Mouse (Mus musculus): ENCODE results near the gene Pga5. TPM values are rescaled to one million over a fixed set of nuclear protein-coding genes. Genes with fewer than 3 reads are reported as not detected.

Gene Pga5
- polyA plus RNA-seq, 1 experiment from 2014 or later: not detected

DNA sequence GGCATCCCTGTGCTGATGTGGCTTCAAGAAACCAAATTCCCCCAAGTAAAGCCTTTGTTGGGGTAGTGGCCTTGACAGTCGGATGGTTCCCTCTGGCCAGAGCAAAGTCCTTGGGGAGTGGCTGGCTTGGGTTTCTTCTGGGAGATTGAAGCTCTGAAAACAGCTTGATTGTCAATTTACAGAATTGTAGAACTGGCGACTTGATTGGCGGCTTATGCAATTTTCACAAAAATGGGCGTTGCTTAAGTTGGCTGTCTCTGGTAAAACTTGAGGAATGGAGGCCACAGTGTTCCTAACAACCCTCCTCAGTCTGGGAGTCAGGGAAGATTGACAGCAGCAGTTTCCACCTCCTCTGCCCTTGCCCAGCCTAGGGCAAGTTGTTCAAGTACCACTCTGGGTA, 14.5 kb upstream of the Pga5 start:
- Histone ChIP-seq H3K9me3 (ENCODE audit: low read depth, low read length) (no peaks in the 10 kb centered on the region), H3K4me3 (ENCODE audit: low read depth, low read length) (no peak overlapping the region), H3K4me1 (ENCODE audit: insufficient read depth) (peaks cover 24% of the 10 kb centered on the region), H3K36me3 (ENCODE audit: insufficient read depth) (no peaks in the 10 kb centered on the region; the same call in 1 of the 2 replicates), H3K27ac (ENCODE audit: low read depth) (no peak overlapping the region), H3K9ac (no peak overlapping the region), H3K4me2 (no peak overlapping the region), H3K27me3 (ENCODE audit: insufficient read depth, low read length) (no peaks in the 10 kb centered on the region)
- 88% methylated on average over 4 of the region's 4 CpGs for WGBS
- DNase-seq (no peak), ATAC-seq (ENCODE audit: insufficient read depth) (no peak)
- TF ChIP-seq CTCF (IDR thresholded peaks at IDR 0.05; ENCODE audit: low read depth): no peak

DNA sequence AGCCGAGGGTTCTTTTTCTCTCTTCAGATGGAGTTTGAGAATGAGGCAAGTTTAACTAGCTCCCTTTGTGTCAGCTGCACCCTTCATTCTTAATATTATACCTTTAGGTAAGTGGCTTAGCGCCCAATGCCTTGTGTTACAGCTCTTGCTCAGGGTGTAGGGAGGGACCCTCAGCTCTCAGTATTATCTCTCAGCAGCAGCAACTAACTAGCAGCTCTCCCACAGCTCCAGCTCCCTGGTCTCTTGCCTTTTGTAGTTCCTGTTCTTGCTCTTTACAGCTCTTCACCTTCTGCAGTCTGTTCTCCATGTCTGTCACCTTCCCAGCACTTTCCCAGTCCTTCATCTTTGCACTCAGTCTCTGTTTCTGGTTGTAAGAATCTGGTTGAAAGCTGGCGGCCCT, 13.8 kb upstream of the Pga5 start:
- Histone ChIP-seq H3K4me2 (no peak overlapping the region), H3K36me3 (ENCODE audit: insufficient read depth) (no peaks in the 10 kb centered on the region; the same call in 1 of the 2 replicates), H3K9me3 (ENCODE audit: low read depth, low read length) (no peaks in the 10 kb centered on the region), H3K4me3 (ENCODE audit: low read depth, low read length) (no peak overlapping the region), H3K4me1 (ENCODE audit: insufficient read depth) (peaks cover 19% of the 10 kb centered on the region), H3K27ac (ENCODE audit: low read depth) (no peak overlapping the region), H3K9ac (no peak overlapping the region), H3K27me3 (ENCODE audit: insufficient read depth, low read length) (no peaks in the 10 kb centered on the region)
- no peak for TF ChIP-seq CTCF (IDR thresholded peaks at IDR 0.05; ENCODE audit: low read depth)
- no peak for ATAC-seq (ENCODE audit: insufficient read depth)
- 74% methylated on average over 3 of the region's 3 CpGs for whole genome bisulfite sequencing
- DNase-seq: no peak

DNA sequence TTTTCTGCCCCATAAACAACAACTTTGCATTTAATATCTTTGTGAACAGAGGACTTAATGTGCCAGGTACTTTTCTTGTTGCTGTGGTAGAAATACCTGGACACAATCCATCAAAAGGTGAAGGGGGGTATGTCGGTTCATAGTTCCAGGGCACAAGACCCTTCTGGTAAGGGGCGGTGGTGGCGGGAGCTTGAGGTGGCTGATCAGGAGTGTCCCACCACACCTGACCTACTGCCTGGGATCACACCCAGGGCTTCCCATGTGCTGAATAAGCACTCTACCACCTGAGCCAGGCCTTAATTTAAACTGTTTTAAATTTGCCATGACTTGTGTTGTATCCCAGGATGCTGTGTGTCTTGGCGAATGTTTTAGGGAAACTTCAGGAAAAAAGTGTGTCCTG, 13.2 kb upstream of the Pga5 start:
- no peaks in the 10 kb centered on the region; the same call in 1 of the 2 replicates for H3K36me3 ChIP-seq (ENCODE audit: insufficient read depth)
- ATAC-seq (ENCODE audit: insufficient read depth) (no peak), DNase-seq (no peak)
- peaks cover 19% of the 10 kb centered on the region for H3K4me1 ChIP-seq (ENCODE audit: insufficient read depth)
- no peaks in the 10 kb centered on the region for H3K27me3 ChIP-seq (ENCODE audit: insufficient read depth, low read length)
- TF ChIP-seq CTCF (IDR thresholded peaks at IDR 0.05; ENCODE audit: low read depth): no peak
- H3K4me2 ChIP-seq: no peak overlapping the region
- no peak overlapping the region for H3K9ac ChIP-seq
- WGBS: 83% methylated on average over 4 of the region's 4 CpGs
- no peak overlapping the region for H3K4me3 ChIP-seq (ENCODE audit: low read depth, low read length)
- H3K9me3 ChIP-seq (ENCODE audit: low read depth, low read length): no peaks in the 10 kb centered on the region
- no peak overlapping the region for H3K27ac ChIP-seq (ENCODE audit: low read depth)

DNA sequence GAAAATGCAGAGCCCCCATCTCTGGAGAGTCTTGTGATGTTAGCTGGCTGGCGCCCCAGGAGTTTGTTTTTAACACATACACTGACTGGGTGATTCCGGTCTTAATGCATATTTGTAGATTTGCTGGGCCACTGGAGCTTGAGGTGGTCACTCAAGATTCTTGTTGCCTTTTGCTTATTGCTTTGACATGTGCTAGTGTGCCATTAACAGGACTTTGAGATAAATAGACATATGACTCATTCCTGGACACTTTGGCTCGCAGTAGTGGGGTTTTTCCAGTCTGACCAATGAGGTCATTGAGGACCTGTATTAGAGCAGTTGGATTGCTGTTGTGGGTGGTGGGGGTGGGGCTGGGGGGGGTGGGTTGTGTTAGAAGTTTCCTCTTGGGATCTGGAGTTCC, 12.5 kb upstream of the Pga5 start:
- Histone ChIP-seq H3K4me3 (ENCODE audit: low read depth, low read length) (0 out of 2 replicates have a peak overlapping the region, but pooled peaks have one; percentile 84), H3K9me3 (ENCODE audit: low read depth, low read length) (no peaks in the 10 kb centered on the region), H3K9ac (no peak overlapping the region; the same call in 1 of the 2 replicates), H3K36me3 (ENCODE audit: insufficient read depth) (no peaks in the 10 kb centered on the region; the same call in 1 of the 2 replicates), H3K4me2 (peak overlapping the region; percentile 78), H3K4me1 (ENCODE audit: insufficient read depth) (peaks cover 16% of the 10 kb centered on the region), H3K27me3 (ENCODE audit: insufficient read depth, low read length) (no peaks in the 10 kb centered on the region), H3K27ac (ENCODE audit: low read depth) (no peak overlapping the region; the same call in 1 of the 2 replicates)
- 51% methylated on average over 3 of the region's 3 CpGs for WGBS
- no peak for TF ChIP-seq CTCF (IDR thresholded peaks at IDR 0.05; ENCODE audit: low read depth)
- peak; percentile 29 for DNase-seq
- no peak for ATAC-seq (ENCODE audit: insufficient read depth)

DNA sequence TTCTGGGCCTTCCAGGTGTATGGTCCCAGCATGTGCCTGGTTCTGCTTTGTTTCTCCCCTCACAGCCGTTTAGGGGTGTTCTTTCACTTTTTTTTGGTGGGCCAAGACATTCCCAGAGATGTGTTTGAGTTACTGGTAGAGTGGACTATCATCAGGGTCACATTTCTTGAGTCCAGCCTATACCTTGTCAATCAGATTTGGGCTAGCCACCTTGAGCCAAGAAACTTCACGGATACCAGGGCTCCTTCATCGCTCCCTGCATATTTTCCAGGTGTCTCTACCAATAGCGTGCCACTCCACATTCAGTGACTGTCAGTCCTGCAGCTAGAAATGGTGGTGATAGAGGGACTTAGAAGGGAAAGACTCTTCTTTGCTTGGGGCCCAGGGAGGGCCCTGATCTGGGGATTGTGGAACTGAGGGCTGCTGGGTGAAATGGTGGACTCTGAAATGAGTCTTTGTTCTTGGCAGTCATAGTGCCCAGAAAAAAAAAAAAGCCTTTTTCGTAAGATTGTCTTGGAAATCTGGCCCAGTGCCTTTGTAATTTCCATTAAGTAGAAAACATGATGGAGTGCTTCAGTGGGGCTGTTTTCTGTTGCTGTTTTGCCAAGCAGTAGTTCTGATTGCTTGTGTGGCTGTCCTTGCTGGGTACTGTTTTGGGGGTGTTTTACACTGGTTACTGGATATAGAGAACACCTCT, 11.7 kb upstream of the Pga5 start:
- no peaks in the 10 kb centered on the region for H3K27me3 ChIP-seq (ENCODE audit: insufficient read depth, low read length)
- peak; percentile 67 for DNase-seq
- H3K36me3 ChIP-seq (ENCODE audit: insufficient read depth): no peaks in the 10 kb centered on the region; the same call in 1 of the 2 replicates
- no peak for TF ChIP-seq CTCF (IDR thresholded peaks at IDR 0.05; ENCODE audit: low read depth)
- peak; percentile 0; the same call in 1 of the 2 replicates for ATAC-seq (ENCODE audit: insufficient read depth)
- peaks cover 16% of the 10 kb centered on the region for H3K4me1 ChIP-seq (ENCODE audit: insufficient read depth)
- H3K9ac ChIP-seq: peak overlapping the region; percentile 85
- H3K4me3 ChIP-seq (ENCODE audit: low read depth, low read length): peak overlapping the region; percentile 84
- peak overlapping the region; percentile 78 for H3K4me2 ChIP-seq
- no peaks in the 10 kb centered on the region for H3K9me3 ChIP-seq (ENCODE audit: low read depth, low read length)
- WGBS: 35% methylated on average over 5 of the region's 5 CpGs
- H3K27ac ChIP-seq (ENCODE audit: low read depth): peak overlapping the region; percentile 96

DNA sequence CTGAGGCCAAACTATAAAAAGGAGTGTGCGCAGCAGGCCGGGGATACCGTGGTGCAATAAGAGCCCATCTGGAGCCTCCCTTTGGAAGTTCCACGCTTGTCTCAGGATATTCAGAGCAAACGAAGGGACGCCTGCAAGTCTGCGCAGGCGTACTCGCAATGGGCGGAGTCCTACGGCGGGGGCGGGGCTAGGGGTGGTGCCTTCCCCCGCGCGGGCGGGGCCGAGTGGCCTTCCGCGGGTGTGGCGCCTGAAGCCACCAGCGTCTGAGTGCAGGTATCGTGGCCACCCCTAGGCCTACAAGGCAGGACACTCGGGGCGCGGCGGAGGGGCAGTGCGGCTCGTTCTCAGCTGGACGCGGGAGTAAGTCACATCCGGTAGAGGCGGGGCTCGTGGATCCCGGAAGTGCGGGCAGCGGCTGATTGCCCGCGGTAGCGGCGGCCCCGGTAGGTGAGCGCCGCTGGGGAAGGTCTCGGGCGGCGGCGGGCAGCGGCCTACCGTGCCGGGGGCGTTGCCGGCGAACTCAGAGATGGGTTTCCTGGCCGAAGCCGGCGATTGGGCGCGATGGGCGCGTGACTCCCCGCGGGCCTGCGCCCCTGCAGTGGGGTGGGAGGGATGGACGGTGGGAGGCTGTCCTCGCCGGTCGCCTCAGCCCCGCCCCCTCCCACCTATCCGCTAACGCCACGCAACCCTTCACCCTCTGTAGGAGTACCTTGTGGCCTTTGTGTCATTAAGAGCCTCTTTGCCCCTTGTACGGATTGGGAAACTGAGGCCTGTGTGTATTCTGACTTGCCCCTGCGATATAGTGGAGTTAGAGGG, 10.9 kb upstream of the Pga5 start, which contains the start of gene Vps37c:
Gene Vps37c, plus strand, starts transcription at position 199 of the 816 bp plus-strand sequence.
- ATAC-seq (ENCODE audit: insufficient read depth) (peak; percentile 91), DNase-seq (peak; percentile 90)
- H3K9me3 ChIP-seq (ENCODE audit: low read depth, low read length): no peaks in the 10 kb centered on the region
- peak within 1 kb of the TSS; percentile 96 for H3K27ac ChIP-seq (ENCODE audit: low read depth)
- TF ChIP-seq CTCF (IDR thresholded peaks at IDR 0.05; ENCODE audit: low read depth): 0 out of 2 replicates have a peak, but pooled peaks have one; percentile 10
- no peaks in the 10 kb centered on the region; the same call in 1 of the 2 replicates for H3K36me3 ChIP-seq (ENCODE audit: insufficient read depth)
- peak within 1 kb of the TSS; percentile 84 for H3K4me3 ChIP-seq (ENCODE audit: low read depth, low read length)
- H3K9ac ChIP-seq: peak within 1 kb of the TSS; percentile 85
- H3K27me3 ChIP-seq (ENCODE audit: insufficient read depth, low read length): no peaks in the 10 kb centered on the region
- H3K4me2 ChIP-seq: peak within 1 kb of the TSS; percentile 78
- WGBS: under 1% methylated on average over 74 of the region's 74 CpGs
- peaks cover 16% of the 10 kb centered on the region for H3K4me1 ChIP-seq (ENCODE audit: insufficient read depth)

DNA sequence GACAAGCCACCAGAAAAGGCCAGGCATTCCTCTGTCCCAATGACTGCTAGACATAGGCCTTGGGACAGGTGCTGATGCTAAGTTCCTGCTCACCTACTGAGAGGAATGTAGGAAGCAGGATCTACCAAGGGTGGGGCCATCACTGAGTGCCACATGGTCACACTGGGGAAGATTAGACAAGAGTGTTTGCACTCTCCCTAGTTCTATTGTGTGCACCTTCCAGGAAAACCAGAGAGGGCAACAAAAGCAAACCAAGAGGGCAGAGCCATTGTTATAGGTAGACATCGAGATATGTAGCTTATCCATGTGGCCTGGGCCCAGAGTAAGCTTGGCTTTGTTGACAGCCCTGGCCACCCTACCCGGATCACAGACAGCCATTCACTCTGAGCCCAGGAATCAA, 7.9 kb upstream of the Pga5 start:
- ATAC-seq (ENCODE audit: insufficient read depth): no peak
- H3K27me3 ChIP-seq (ENCODE audit: insufficient read depth, low read length): no peaks in the 10 kb centered on the region
- no peak overlapping the region for H3K27ac ChIP-seq (ENCODE audit: low read depth)
- H3K36me3 ChIP-seq (ENCODE audit: insufficient read depth): no peaks in the 10 kb centered on the region
- H3K9ac ChIP-seq: no peak overlapping the region
- DNase-seq: no peak
- H3K4me3 ChIP-seq (ENCODE audit: low read depth, low read length): no peak overlapping the region
- H3K4me1 ChIP-seq (ENCODE audit: insufficient read depth): peaks cover 14% of the 10 kb centered on the region
- H3K9me3 ChIP-seq (ENCODE audit: low read depth, low read length): no peaks in the 10 kb centered on the region
- no peak for TF ChIP-seq CTCF (IDR thresholded peaks at IDR 0.05; ENCODE audit: low read depth)
- H3K4me2 ChIP-seq: no peak overlapping the region
- 61% methylated on average over 2 of the region's 2 CpGs for WGBS
